Mouse (Mus musculus): ENCODE data around the gene 4933417A18Rik. TPM values are rescaled to one million over a fixed set of nuclear protein-coding genes. Genes with fewer than 3 reads are reported as not detected.
"Not testable (repeated sequence)": the region's sequence is repeated elsewhere in the genome, so short reads cannot be mapped to it uniquely, and the experiment has no call there.

4933417A18Rik gene
- polyA plus RNA-seq, 1 experiment from 2014 or later = not detected

- Histone ChIP-seq H3K9ac (no peak overlapping the region), H3K36me3 (peaks cover 53% of the 10 kb centered on the region)
These were observed 53.2 kb downstream of the 4933417A18Rik start for GRCm38 (mm10) chr13:34977410-34977809.

DNA sequence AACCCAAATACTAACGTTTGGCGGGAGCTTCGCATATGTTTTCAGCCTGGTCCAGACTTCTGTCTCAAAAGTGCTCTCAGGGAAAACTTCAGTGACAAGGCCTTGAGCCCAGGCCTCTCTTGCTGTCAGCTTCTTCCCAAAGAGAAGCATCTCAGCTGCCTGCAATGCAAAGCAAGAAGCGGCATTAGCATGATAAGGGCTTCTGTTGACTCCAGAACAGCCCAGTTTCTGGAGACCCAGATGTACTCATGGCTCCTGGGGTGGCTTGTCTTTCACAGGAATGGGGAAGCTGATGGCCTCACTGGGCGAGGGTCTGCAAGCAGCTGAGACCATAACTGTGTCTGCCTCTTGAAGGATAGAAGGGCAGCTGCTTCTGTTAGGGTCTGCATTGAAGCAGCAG is 54.4 kb downstream of the 4933417A18Rik start:
- not testable (repeated sequence) for H3K9me3 ChIP-seq (replicated peaks); H3K27ac ChIP-seq (replicated peaks); H3K9ac ChIP-seq; H3K27me3 ChIP-seq; H3K4me1 ChIP-seq; H3K4me3 ChIP-seq (replicated peaks); ATAC-seq (ENCODE audit: insufficient number of reproducible peaks, low FRiP score, low TSS enrichment, low read depth); H3K4me2 ChIP-seq (replicated peaks)
- WGBS = 79% methylated on average over 5 of the region's 5 CpGs
- peaks cover 57% of the 10 kb centered on the region for H3K36me3 ChIP-seq

More at GRCm38 (mm10) chr13:34977410-34977809, 53.2 kb downstream of the 4933417A18Rik start:
- 87% methylated on average over 3 of the region's 3 CpGs for WGBS
- Histone ChIP-seq H3K4me3 (replicated peaks) (no peak overlapping the region), H3K27ac (replicated peaks) (no peak overlapping the region), H3K9me3 (replicated peaks) (no peaks in the 10 kb centered on the region), H3K4me1 (no peaks in the 10 kb centered on the region), H3K4me2 (replicated peaks) (no peak overlapping the region), H3K27me3 (no peaks in the 10 kb centered on the region)
- ATAC-seq (ENCODE audit: insufficient number of reproducible peaks, low FRiP score, low TSS enrichment, low read depth) = no peak

DNA sequence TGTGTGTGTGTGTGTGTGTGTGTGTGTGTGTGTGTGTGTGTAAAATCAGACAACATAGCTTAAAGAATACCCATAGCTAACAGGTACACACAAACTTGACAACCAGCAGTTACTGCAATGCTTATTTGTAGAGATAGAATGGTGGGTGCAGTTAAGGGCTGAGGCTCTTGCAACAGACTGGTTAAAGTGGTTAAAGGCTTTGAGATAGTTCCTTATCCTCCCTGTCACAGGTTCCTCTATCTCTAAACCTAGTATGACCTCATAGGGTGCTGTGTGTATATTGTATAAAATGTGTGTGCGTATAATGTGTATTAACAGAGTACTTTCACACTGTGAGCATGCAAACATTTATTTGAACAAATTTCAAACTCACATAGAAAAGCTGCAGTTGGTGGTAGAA is 59.3 kb downstream of the 4933417A18Rik start:
- peaks cover 82% of the 10 kb centered on the region for H3K36me3 ChIP-seq
- not testable (repeated sequence) for H3K4me3 ChIP-seq (replicated peaks); H3K4me2 ChIP-seq (replicated peaks); H3K4me1 ChIP-seq; H3K27ac ChIP-seq (replicated peaks); H3K9ac ChIP-seq; H3K9me3 ChIP-seq (replicated peaks); ATAC-seq (ENCODE audit: insufficient number of reproducible peaks, low FRiP score, low TSS enrichment, low read depth); H3K27me3 ChIP-seq
- 94% methylated on average over 1 of the region's 1 CpGs for WGBS

DNA sequence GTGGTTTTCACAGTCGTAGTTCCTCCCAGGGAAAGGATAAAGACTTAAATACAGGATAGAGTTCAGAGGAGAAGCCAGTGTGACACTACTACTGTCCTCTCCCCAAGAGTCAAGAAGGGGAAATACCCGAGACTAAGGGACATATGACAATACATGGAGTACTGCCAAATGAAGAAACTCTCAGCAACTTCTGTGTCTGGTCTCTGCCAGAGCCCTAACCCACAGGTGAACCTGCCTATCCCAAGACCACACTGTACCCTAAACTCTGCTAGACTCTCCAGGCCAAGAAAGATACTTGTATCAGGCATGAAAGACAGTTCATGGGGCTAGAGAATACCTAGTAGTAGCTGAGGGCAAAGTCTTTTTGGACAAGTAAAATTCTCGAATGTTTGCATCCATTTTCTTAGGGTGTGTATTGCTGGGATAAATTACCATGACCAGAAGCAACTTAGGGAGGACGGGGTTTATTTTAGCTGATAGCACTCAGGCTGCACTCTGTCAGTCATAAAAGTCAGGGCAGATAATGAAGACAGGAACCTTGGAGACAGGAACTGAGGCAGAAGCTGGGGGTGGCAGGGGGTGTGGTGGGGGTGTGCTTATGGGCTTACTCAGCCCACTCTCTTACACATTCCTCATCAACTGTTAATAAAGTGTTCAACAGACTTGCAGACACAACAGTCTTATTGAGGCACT is 67.5 kb downstream of the 4933417A18Rik start:
- Histone ChIP-seq H3K36me3 (peaks cover 32% of the 10 kb centered on the region), H3K9me3 (replicated peaks) (no peaks in the 10 kb centered on the region), H3K4me3 (replicated peaks) (no peak overlapping the region), H3K9ac (no peak overlapping the region), H3K27me3 (no peaks in the 10 kb centered on the region), H3K4me2 (replicated peaks) (no peak overlapping the region), H3K27ac (replicated peaks) (no peak overlapping the region), H3K4me1 (0 out of 2 replicates have a peak, but pooled peaks cover 18% of the 10 kb centered on the region)
- 57% methylated on average over 4 of the region's 4 CpGs for WGBS
- no peak for ATAC-seq (ENCODE audit: insufficient number of reproducible peaks, low FRiP score, low TSS enrichment, low read depth)

DNA sequence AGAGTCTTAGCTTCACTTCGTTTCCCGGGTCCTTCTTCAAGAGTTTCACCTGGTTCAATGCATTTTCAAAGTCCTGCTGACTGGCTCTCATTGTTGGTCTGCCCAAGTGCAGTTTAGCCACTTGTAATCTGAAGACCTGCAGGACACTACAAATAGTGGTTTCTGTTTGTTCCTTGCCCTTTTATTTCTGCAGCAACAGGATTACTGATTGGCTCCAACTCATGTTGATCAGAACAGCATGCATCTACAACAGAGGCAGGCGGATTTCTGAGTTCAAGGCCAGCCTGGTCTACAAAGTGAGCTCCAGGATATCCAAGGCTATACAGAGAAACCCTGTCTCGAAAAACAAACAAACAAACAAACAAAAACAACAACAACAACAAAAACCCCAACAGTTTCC is 68.9 kb downstream of the 4933417A18Rik start:
- Histone ChIP-seq H3K9me3 (replicated peaks) (no peaks in the 10 kb centered on the region), H3K9ac (0 out of 2 replicates have a peak overlapping the region, but pooled peaks have one; percentile 53), H3K4me3 (replicated peaks) (peak overlapping the region; percentile 69), H3K4me1 (0 out of 2 replicates have a peak, but pooled peaks cover 18% of the 10 kb centered on the region), H3K36me3 (peaks cover 19% of the 10 kb centered on the region), H3K27me3 (no peaks in the 10 kb centered on the region), H3K4me2 (replicated peaks) (peak overlapping the region; percentile 62), H3K27ac (replicated peaks) (0 out of 2 replicates have a peak overlapping the region, but pooled peaks have one; percentile 90)
- ATAC-seq (ENCODE audit: insufficient number of reproducible peaks, low FRiP score, low TSS enrichment, low read depth) = no peak
- WGBS = 69% methylated on average over 4 of the region's 4 CpGs

- Histone ChIP-seq H3K4me1 (0 out of 2 replicates have a peak, but pooled peaks cover 18% of the 10 kb centered on the region), H3K36me3 (peaks cover 14% of the 10 kb centered on the region), H3K4me3 (replicated peaks) (peak overlapping the region; percentile 69), H3K27ac (replicated peaks) (peak overlapping the region; percentile 90), H3K4me2 (replicated peaks) (peak overlapping the region; percentile 62), H3K9ac (peak overlapping the region; percentile 53), H3K27me3 (no peaks in the 10 kb centered on the region), H3K9me3 (replicated peaks) (no peaks in the 10 kb centered on the region)
- 1% methylated on average over 22 of the region's 22 CpGs for WGBS
- ATAC-seq (ENCODE audit: insufficient number of reproducible peaks, low FRiP score, low TSS enrichment, low read depth) = peak; percentile 71
These were observed 69.4 kb downstream of the 4933417A18Rik start for GRCm38 (mm10) chr13:34993595-34993982.

DNA sequence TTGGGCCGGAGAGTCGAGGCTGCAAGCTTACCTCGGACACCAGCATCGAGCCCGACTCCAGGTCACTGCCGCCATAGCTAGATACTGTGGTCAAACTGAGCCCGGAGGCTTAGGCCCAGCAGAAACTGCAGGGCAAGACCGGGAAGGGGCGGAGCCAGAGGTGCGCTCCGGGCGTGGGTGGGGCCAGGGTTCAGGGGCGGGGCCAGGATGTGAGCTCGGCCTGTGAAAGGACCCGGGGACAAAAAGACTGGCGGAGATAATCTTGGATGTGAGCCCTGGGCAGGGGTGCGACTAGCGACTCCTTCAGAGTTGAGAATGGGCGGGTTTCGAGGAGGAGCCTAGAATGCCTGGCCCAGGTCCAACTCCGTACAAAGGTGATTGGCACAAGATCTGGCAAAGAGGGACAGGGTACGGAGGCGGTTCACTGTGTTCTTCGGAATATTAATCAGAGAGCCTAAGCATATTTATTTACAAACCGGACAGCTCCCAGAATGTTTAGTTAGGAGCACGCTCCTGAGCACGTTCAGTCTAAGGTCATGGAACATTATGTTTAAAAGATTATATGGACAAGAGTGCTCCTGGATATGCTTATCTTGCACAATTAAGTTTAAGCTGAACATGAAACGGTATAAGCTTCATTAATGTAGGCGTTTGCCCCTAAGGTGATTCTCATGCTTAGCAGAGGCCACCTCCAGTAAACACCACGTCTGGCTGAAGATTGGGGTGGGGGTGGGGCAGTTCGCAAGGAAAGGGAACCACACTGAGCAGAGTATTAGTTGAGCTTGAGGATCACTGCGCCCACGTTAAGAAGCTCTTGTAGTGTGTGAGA is 70.0 kb downstream of the 4933417A18Rik start:
- WGBS = 1% methylated on average over 33 of the region's 33 CpGs
- peak overlapping the region; percentile 90 for H3K27ac ChIP-seq (replicated peaks)
- H3K36me3 ChIP-seq = peaks cover 8% of the 10 kb centered on the region
- ATAC-seq (ENCODE audit: insufficient number of reproducible peaks, low FRiP score, low TSS enrichment, low read depth) = peak; percentile 93
- H3K9ac ChIP-seq = peak overlapping the region; percentile 53
- peak overlapping the region; percentile 62 for H3K4me2 ChIP-seq (replicated peaks)
- H3K9me3 ChIP-seq (replicated peaks) = no peaks in the 10 kb centered on the region
- H3K27me3 ChIP-seq = no peaks in the 10 kb centered on the region
- H3K4me3 ChIP-seq (replicated peaks) = peak overlapping the region; percentile 69
- H3K4me1 ChIP-seq = 0 out of 2 replicates have a peak, but pooled peaks cover 18% of the 10 kb centered on the region

GRCm38 (mm10) chr13:34995925-34996324 is 71.7 kb downstream of the 4933417A18Rik start:
- Histone ChIP-seq H3K36me3 (no peaks in the 10 kb centered on the region), H3K27me3 (no peaks in the 10 kb centered on the region), H3K27ac (replicated peaks) (no peak overlapping the region), H3K9ac (no peak overlapping the region), H3K4me1 (0 out of 2 replicates have a peak, but pooled peaks cover 18% of the 10 kb centered on the region), H3K4me2 (replicated peaks) (no peak overlapping the region), H3K4me3 (replicated peaks) (no peak overlapping the region), H3K9me3 (replicated peaks) (no peaks in the 10 kb centered on the region)
- no peak for ATAC-seq (ENCODE audit: insufficient number of reproducible peaks, low FRiP score, low TSS enrichment, low read depth)
- WGBS = 66% methylated on average over 2 of the region's 2 CpGs

Other genes with a start within 250 kb of the 4933417A18Rik start
- 0.22 and 0.52 TPM in 2 replicates for gene Fam50b, start 189.6 kb upstream of the 4933417A18Rik start, polyA plus RNA-seq (2015; fragmentation: Nextera tagmentation; extraction: Ambion mirVana)
- gene Prpf4b, start 49.1 kb upstream of the 4933417A18Rik start, polyA plus RNA-seq (2015; fragmentation: Nextera tagmentation; extraction: Ambion mirVana) = 71.3 and 72.5 TPM in 2 replicates
- 0.75 and 1.6 TPM in 2 replicates for gene Fam217a, start 99 bp upstream of the 4933417A18Rik start, polyA plus RNA-seq (2015; fragmentation: Nextera tagmentation; extraction: Ambion mirVana)
- gene Eci3, start 39.4 kb downstream of the 4933417A18Rik start, polyA plus RNA-seq (2015; fragmentation: Nextera tagmentation; extraction: Ambion mirVana) = 1.1 and 1.6 TPM in 2 replicates
- gene Eci2, start 102.7 kb downstream of the 4933417A18Rik start, polyA plus RNA-seq (2015; fragmentation: Nextera tagmentation; extraction: Ambion mirVana) = 129 and 138 TPM in 2 replicates

Measured in embryonic facial prominence, embryonic 15.5 days (tissue).